Mouse (Mus musculus) liver, embryonic 14.5 days (tissue): Measurements from ENCODE around the gene Tnfrsf1a. TPM values are rescaled to one million over a fixed set of nuclear protein-coding genes. Genes with fewer than 3 reads are reported as not detected.

Experiments used
- ATAC-seq: fragments of 200-750 bp; cut with Nextera tagmentation; 2 replicates; pipeline ENCODE4 v1.8.0; 2017; ENCODE audit warnings: moderate number of reproducible peaks, mild to moderate bottlenecking, moderate library complexity; ENCODE audit not compliant: insufficient read depth
- DNase-seq, 3 experiments: peaks; one replicate each; pipeline ENCODE4 v3.0.0-alpha.2; 2012 to 2013; ENCODE audit warnings: low read depth in 3 of 3, low spot score in 3 of 3
- H3K27ac ChIP-seq: fragments of 300-500 bp; sonication (generic); 2 replicates; pipeline ENCODE4 v1.5.1; 2014; ENCODE audit warnings: moderate library complexity, mild to moderate bottlenecking, control low read depth, inconsistent platforms
- H3K27me3 ChIP-seq: fragments of 300-500 bp; sonication (generic); 2 replicates; pipeline ENCODE4 v1.6.1; 2014; ENCODE audit warnings: mild to moderate bottlenecking, low read length, moderate library complexity; ENCODE audit not compliant: control insufficient read depth, insufficient read depth
- H3K36me3 ChIP-seq: fragments of 300-500 bp; sonication (generic); replicated peaks from 2 replicates; pipeline ENCODE4 v1.6.1; 2014; ENCODE audit warnings: low read depth; ENCODE audit not compliant: control insufficient read depth, insufficient read depth
- H3K4me1 ChIP-seq, 2 experiments: fragments of 200-500 bp in 1 of 2; fragments of 300-500 bp in 1 of 2; sonication (generic) in 1 of 2; replicated peaks; 2 replicates each; pipeline ENCODE4 v1.6.1; 2012 to 2014; ENCODE audit warnings: antibody characterized with exemption in 1 of 2, inconsistent platforms in 1 of 2, low read length in 1 of 2; ENCODE audit not compliant: control insufficient read depth in 2 of 2, insufficient read depth in 2 of 2
- H3K4me2 ChIP-seq: fragments of 300-500 bp; sonication (generic); 2 replicates; pipeline ENCODE4 v1.6.1; 2014; ENCODE audit warnings: low read depth, mild to moderate bottlenecking, control low read depth, moderate library complexity
- H3K4me3 ChIP-seq, 2 experiments: fragments of 200-500 bp in 1 of 2; fragments of 300-500 bp in 1 of 2; sonication (generic) in 1 of 2; 2 replicates each; pipeline ENCODE4 v1.5.1; 2012 to 2014; ENCODE audit warnings: low read depth in 2 of 2, low read length in 2 of 2, mild to moderate bottlenecking in 2 of 2, control low read depth in 1 of 2, inconsistent platforms in 1 of 2, moderate library complexity in 1 of 2; ENCODE audit not compliant: insufficient read depth in 1 of 2
- H3K9ac ChIP-seq: fragments of 300-500 bp; sonication (generic); replicated peaks from 2 replicates; pipeline ENCODE4 v1.6.1; 2014; ENCODE audit warnings: mild to moderate bottlenecking, control low read depth, moderate library complexity
- H3K9me3 ChIP-seq: fragments of 300-500 bp; sonication (generic); 2 replicates; pipeline ENCODE4 v1.6.1; 2016; ENCODE audit warnings: low read length, mixed read lengths; ENCODE audit not compliant: control insufficient read depth
- CTCF ChIP-seq: IDR thresholded peaks from 2 replicates; pipeline ENCODE4 v1.5.1; 2016; ENCODE audit warnings: antibody characterized with exemption, low read depth, control low read depth
- EP300 ChIP-seq: IDR thresholded peaks from 2 replicates; pipeline ENCODE4 v1.6.1; 2016; ENCODE audit warnings: antibody characterized with exemption, low read depth
- WGBS: fragments of 180-500 bp; shearing (Covaris S2); extraction: QIAGEN DNeasy Blood & Tissue Kit; methylation state at CpG from one replicate; pipeline ENCODE4 v1.1.7; 2014; ENCODE audit not compliant: insufficient replicate concordance; 5-methylcytosine and 5-hydroxymethylcytosine counted together
- polyA plus RNA-seq, 2 experiments: library from polyadenylated mRNA; depleted of rRNA in 1 of 2; stranded (reverse) in 1 of 2; unstranded in 1 of 2; fragments of >200 nt; fragmentation: Nextera tagmentation in 1 of 2; extraction: Ambion mirVana in 1 of 2; gene quantifications; 2 replicates each; pipeline versions ENCODE4 v1.2.1 to v1.2.3; 2012 to 2014

Gene Tnfrsf1a
- polyA plus RNA-seq, 2 experiments, result 16.8 to 21.1 TPM

GRCm38 (mm10) chr6:125389853-125390252 is 40.7 kb downstream of the Tnfrsf1a start:
- Histone ChIP-seq H3K4me2 (no peak overlapping the region), H3K4me1 (no peaks in the 10 kb centered on the region; a peak in 1 of 4 replicates), H3K9me3 (no peaks in the 10 kb centered on the region), H3K4me3 (no peak overlapping the region), H3K36me3 (no peaks in the 10 kb centered on the region), H3K27me3 (no peaks in the 10 kb centered on the region), H3K9ac (no peak overlapping the region), H3K27ac (no peak overlapping the region)
- no peak for ATAC-seq
- no peak for DNase-seq
- 62% methylated on average over 5 of the region's 5 CpGs for WGBS
- no peak for TF ChIP-seq CTCF
- no peak for TF ChIP-seq EP300

GRCm38 (mm10) chr6:125405461-125406382 is 56.6 kb downstream of the Tnfrsf1a start:
- Histone ChIP-seq H3K36me3 (no peaks in the 10 kb centered on the region), H3K4me2 (no peak overlapping the region), H3K4me3 (no peak overlapping the region), H3K9ac (no peak overlapping the region), H3K27ac (no peak overlapping the region), H3K27me3 (no peaks in the 10 kb centered on the region), H3K4me1 (no peaks in the 10 kb centered on the region), H3K9me3 (no peaks in the 10 kb centered on the region)
- TF ChIP-seq EP300 (no peak), CTCF (no peak)
- ATAC-seq (no peak), DNase-seq (no peak)
- 59% methylated on average over 14 of the region's 14 CpGs for WGBS

- 64% methylated on average over 7 of the region's 7 CpGs for WGBS
- Histone ChIP-seq H3K36me3 (no peaks in the 10 kb centered on the region), H3K4me2 (no peak overlapping the region), H3K27me3 (no peaks in the 10 kb centered on the region), H3K27ac (no peak overlapping the region), H3K9me3 (no peaks in the 10 kb centered on the region), H3K9ac (no peak overlapping the region), H3K4me1 (no peaks in the 10 kb centered on the region), H3K4me3 (no peak overlapping the region)
- DNase-seq (no peak), ATAC-seq (no peak)
- TF ChIP-seq CTCF (no peak), EP300 (no peak)
These were observed 58.1 kb downstream of the Tnfrsf1a start for GRCm38 (mm10) chr6:125407224-125407623.

- 71% methylated on average over 10 of the region's 10 CpGs for WGBS
- H3K4me3 ChIP-seq, result no peak overlapping the region
- no peak for DNase-seq
- H3K9ac ChIP-seq, result no peak overlapping the region
- H3K36me3 ChIP-seq, result no peaks in the 10 kb centered on the region
- no peaks in the 10 kb centered on the region for H3K27me3 ChIP-seq
- no peak overlapping the region for H3K27ac ChIP-seq
- H3K9me3 ChIP-seq, result no peaks in the 10 kb centered on the region
- H3K4me1 ChIP-seq, result no peaks in the 10 kb centered on the region
- ATAC-seq, result no peak
- TF ChIP-seq CTCF (no peak), EP300 (no peak)
- no peak overlapping the region for H3K4me2 ChIP-seq
These were observed 58.5 kb downstream of the Tnfrsf1a start for GRCm38 (mm10) chr6:125407657-125408056.

DNA sequence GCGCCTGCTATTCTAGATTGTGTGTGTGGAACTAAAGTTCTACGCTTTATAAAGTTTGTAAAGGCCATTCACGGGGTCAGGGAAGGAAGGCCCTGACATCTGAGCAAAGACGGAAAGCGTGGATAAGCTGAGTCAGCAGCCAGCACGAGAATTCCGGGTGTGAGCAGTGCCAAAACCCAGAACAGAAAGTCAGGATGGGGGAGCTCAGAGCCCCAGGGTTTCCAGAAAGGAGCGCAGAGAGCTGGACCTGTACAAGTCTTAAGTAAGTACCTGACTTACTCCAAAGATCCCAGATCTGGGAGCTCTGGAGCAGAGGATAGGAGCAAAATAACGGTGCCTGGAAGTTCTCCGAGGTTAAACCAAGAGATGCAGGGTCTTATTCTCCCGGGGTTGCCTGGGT is 61.4 kb downstream of the Tnfrsf1a start:
- ATAC-seq (no peak), DNase-seq (no peak)
- Histone ChIP-seq H3K36me3 (no peaks in the 10 kb centered on the region), H3K4me2 (no peak overlapping the region), H3K27ac (no peak overlapping the region), H3K27me3 (no peaks in the 10 kb centered on the region), H3K4me1 (no peaks in the 10 kb centered on the region), H3K9me3 (no peaks in the 10 kb centered on the region), H3K4me3 (no peak overlapping the region), H3K9ac (no peak overlapping the region)
- no peak for TF ChIP-seq EP300
- no peak for TF ChIP-seq CTCF
- 50% methylated on average over 11 of the region's 11 CpGs for WGBS
